Mouse (Mus musculus) gastrocnemius, postnatal 4 days (tissue): ENCODE measurements around the gene Pycr2. TPM values are rescaled to one million over a fixed set of nuclear protein-coding genes. Genes with fewer than 3 reads are reported as not detected.
A peak's percentile ranks its signal among the peaks of the same experiment; 100 is the strongest.
"Not testable (repeated sequence)": the region's sequence is repeated elsewhere in the genome, so short reads cannot be mapped to it uniquely, and the experiment has no call there.

Experiments
- DNase-seq, 2 experiments: peaks; one replicate each; pipeline ENCODE4 v3.0.0; 2021 to 2022; ENCODE audit warnings: low spot score in 2 of 2, mixed read lengths in 2 of 2
- long read RNA-seq, 2 experiments: library from polyadenylated mRNA; stranded (forward); transcript quantifications; one replicate each; pipeline ENCODE4 v2.0.0; 2021
- total RNA-seq, 2 experiments: library from RNA; stranded (reverse); gene quantifications; 2 replicates each; pipeline ENCODE4 v1.2.3; 2021

Pycr2 gene
- 10 to 100 TPM; 24.1 to 27.0 TPM for total RNA-seq
- long read RNA-seq, experiment 1, transcript Pycr2-201 (7 exons, 1,580 nt), result major isoform, 74 of 87 reads
- long read RNA-seq, experiment 1, partial matches to known transcripts, result 7 of 87 reads
- long read RNA-seq, experiment 1, other reads (novel, unspliced or antisense), result 6 of 87 reads
- long read RNA-seq, experiment 2, transcript Pycr2-201 (7 exons, 1,580 nt), result major isoform, 98 of 106 reads
- long read RNA-seq, experiment 2, partial matches to known transcripts, result 0 of 106 reads
- long read RNA-seq, experiment 2, other reads (novel, unspliced or antisense), result 8 of 106 reads

DNA sequence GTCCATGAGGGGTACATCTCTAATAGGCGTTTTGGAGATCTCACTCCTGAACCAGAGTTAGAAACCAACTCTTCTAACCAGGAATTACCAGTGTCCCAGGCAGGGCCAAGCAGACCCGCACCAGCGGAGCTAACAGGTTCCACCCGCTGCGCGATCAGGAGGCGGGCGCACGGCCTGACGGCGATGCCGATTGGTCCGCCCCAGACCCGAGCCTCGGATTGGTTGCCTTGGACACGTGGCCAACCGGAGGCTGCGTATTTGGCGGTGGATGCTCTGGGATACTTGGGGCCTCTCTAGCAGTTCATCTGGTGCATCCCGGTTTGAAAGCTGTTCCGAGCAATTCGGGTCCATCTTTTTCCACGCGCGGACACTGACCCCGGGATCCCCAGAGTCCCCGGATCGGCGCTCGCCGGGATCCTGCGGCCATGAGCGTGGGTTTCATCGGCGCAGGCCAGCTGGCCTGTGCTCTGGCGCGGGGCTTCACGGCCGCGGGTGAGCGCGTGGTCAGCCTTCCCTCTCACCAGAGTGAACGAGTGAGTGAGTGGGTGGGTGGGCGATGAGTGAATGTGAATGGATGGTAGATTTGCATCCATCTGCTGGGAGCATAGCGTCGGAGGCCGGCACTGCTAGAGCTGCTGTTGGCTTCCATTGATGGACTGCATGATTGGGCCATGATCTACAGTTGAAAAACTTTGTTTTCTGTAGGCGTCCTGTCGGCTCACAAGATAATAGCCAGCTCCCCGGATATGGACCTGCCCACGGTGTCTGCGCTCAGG, at the start of gene Pycr2:
TSS of gene Pycr2 (plus strand) at position 255 of the 776 bp plus-strand sequence.
- DNase-seq, result peak; percentile 88 to 94

- no peak for DNase-seq
Measured at GRCm38 (mm10) chr1:180858763-180859162, 45.3 kb upstream of the Pycr2 start.

DNA sequence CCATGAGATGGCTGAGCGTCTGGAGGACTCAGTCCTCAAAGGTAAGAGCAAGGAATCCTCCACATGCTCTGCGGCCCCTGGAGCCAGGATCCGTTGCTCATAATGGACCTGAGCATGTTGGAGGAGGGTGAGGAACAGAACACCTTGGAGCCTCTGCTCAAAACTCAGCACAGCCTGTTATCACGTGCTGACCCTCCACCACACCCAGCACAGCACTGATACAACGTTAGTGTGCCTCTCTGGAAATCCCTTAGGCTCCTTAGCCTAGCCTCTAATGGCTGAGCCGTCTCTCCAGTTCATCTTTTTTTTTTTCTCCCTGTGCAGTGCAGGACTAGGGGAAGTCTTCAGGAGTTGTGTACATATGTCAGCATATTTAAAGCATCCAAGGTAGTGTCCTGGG, 44.1 kb upstream of the Pycr2 start:
- no peak for DNase-seq

- no peak for DNase-seq
Measured at GRCm38 (mm10) chr1:180863606-180864005, 40.5 kb upstream of the Pycr2 start.

GRCm38 (mm10) chr1:180866001-180866400, 38.1 kb upstream of the Pycr2 start:
- DNase-seq, result no peak

DNA sequence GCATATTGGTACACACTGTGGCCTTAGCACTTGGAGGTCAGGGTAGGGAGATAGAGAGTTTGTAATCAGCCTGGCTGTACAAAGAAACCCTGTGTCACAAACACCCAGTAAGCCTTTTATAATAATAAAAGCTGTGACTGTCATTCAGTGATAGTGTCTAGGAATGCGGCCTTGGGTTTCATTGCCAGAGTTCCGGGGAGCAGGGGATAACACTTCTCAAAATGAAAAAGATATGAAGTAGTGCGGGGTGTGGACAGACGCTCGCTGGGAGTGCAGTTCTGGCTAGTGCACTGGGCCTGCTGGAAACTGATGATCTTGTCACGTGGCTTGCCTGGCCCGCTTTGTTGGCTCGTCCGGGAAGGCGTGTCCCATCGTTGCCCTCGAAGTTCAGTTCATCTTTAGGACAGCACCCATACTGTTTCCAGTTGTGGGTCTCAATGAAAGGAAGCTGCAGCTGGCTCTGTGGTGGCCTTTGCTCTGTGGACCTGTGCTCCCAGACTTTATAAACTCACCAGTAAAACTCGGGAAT, 33.9 kb upstream of the Pycr2 start:
- DNase-seq, result no peak

GRCm38 (mm10) chr1:180873861-180874484, 30.1 kb upstream of the Pycr2 start:
- peak in 1 of 2 experiments; percentile 47 for DNase-seq

- DNase-seq, result no peak
Measured at GRCm38 (mm10) chr1:180874615-180875014, 29.5 kb upstream of the Pycr2 start.

DNA sequence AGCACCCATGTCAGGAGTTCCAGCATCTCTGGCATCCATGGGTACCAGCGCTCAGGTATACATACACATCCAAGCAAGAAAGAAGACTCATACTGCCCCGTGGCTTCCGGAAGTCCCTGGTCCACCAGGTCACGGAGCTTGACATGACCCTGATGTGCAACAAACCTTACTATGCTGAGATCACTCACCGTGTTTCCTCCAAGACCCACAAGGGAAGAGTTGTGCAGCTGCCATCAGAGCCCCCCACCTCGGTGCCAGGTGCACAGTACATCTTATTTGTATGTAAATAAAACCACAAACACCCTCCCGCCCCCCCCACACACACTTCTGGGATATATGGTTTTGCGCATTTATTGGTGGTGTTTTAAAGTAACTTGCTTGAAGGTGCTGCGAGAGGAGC, 29.0 kb upstream of the Pycr2 start:
- DNase-seq, result no peak

GRCm38 (mm10) chr1:180877466-180877865, 26.6 kb upstream of the Pycr2 start:
- no peak for DNase-seq

DNA sequence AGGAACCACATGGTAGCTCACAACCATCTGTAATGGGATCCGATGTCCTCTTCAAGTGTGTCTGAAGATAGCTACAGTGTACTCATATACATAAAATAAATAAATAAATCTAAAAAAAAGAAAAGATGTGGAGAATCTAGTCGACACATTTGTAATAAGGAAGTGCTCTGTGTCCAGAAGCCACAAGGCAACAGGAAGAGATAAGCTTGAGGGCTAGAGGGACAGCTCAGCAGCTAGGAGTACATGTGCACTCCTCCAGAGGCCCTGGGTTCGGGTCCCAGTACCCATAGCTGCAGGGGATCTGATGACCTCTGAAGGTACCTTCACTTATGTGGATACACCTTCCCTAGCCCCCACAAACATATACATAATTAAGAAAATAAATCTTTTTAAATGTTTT, 22.3 kb upstream of the Pycr2 start:
- DNase-seq, result no peak

DNA sequence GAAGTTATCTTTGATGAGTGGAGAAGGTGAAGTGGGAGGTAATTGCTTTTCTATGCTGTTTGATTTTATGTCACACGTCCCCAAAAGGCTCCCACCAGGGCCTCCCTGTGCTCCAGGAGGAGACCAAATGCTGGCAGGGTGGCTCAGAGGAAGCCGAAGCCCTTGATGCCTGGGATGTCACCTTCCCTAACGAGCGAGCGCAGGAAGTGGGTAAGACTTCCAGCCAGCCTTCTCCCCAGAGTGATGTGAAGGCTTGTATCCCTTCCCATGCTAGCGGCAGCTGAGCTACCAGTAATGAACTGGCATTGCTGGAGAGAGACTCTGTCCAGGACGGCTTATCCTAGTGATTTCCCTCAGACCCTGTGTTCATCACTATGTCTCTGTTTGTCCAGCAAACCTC, 20.4 kb upstream of the Pycr2 start:
- no peak for DNase-seq

DNA sequence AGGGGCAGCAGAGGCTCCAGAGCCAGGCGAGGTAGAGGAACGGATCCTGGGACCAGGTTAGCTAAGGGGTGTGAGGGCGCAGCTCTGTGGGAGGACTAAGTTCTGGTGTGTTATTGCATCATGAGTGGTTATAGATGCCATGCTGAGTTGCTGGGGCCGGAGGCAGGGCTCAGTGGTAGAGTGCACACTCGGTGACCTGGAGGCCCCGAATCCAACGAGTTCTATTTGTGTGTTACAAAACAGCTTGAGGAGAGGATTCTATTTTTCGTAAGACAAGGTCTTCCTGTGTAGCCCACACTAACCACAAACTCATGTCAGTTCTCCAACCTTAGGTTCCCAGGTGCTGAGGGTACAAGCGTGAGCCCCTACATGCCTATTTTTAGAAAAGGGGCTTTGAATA, 19.6 kb upstream of the Pycr2 start:
- no peak for DNase-seq

DNA sequence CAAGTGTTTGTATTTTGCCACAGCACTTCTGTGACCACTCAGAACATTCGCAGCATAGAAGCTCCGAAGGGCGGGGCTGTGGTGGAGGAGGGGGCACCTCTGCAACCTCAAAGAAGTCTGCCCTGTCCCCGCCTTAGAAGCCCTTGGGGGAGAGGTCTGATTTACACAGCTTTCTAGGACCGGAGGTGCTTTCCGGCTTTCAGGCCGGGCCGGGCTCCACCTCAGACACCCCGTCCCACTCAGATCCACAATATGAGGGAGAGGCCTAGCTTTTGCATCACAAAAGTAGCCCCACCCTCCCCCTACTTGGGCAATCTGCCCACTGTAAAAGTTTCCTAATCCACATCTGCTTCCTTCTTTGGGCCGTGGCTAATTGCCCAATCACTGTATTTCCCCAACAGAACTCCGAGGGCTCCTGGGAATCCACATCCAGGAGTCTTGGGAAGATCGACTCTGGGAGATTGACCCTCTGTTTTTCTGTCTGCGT, 15.5 kb upstream of the Pycr2 start:
- peak; percentile 55 to 86 for DNase-seq

DNA sequence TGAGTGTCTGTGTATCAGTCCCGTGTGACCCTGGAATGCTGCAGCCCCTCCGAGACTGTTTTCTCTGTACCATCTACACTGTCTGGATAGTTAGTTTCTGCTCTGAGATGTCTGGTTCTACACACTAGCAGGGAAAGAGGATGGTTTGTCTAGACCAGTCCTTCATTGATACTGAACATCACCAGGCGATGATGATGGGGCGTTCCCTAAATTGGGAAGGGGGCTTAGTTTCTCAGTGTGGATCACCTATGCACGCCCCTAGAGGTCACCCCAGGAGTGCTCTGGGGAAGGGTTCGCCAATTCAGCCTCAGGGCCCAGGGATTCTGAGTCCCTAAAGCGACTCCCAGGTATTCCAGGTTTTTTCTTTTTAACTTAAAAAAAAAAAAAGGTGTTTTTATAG, 14.9 kb upstream of the Pycr2 start:
- DNase-seq, result no peak

DNA sequence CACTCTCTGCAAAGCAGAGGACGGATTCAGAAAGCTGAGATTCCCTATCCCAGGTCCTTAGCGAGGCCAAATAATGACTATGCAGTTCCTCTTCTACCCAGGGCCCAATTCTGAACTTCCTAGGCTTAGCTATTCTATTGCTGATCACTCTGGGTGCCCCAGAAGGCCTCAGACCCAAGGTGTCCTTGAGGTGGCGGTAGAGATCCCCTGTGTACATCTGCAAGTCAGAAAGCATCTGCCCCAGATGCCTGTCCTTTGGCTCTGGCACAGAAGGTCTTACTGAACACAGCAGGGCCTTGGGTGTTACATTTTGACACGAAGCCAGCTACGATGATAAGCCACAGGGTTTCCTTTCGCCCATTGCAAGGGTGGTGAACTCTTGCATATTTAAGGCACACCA, 14.3 kb upstream of the Pycr2 start:
- no peak for DNase-seq

GRCm38 (mm10) chr1:180892808-180893207, 11.3 kb upstream of the Pycr2 start, which contains the start of gene Lefty2:
TSS of gene Lefty2 (plus strand) at chr1:180893108.
- DNase-seq, result no peak

GRCm38 (mm10) chr1:180894088-180894987, 9.8 kb upstream of the Pycr2 start:
- DNase-seq, result not testable (repeated sequence)

GRCm38 (mm10) chr1:180901107-180901506, 3.0 kb upstream of the Pycr2 start:
- no peak for DNase-seq

DNA sequence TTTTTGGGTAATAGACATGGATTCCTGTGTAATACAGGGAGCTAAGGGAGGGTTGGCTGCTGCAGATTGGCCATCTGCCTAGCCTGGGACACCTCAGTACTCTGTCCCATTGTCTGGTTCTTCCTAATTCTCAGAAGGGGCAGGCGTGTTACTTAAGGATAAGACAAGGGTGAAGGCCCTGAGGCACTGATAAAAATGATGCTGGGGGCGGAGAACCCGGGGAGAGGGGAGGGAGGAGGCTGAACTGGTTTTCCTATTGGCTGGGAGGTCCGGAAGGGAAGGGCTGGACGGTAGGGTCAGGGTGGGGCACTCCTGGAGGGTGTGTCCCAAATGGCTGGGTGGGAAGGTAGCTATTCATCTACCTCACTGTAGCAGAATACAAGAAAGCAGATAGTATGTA, 1.2 kb upstream of the Pycr2 start:
- DNase-seq, result no peak

GRCm38 (mm10) chr1:180903666-180904038, 441 bp upstream of the Pycr2 start:
- no peak for DNase-seq
